Mouse (Mus musculus) adrenal gland, postnatal 14 days (tissue): ENCODE measurements at regions not wholly inside any gene's neighbourhood (a gene's known extent, or its start where the extent isn't known, plus 50 kb on each side); places are given as distances from the start of the nearest gene placed in this dataset.

ENCODE experiments used
- DNase-seq: peaks from one replicate; pipeline ENCODE4 v3.0.0; 2021; ENCODE audit warnings: mixed read lengths

DNA sequence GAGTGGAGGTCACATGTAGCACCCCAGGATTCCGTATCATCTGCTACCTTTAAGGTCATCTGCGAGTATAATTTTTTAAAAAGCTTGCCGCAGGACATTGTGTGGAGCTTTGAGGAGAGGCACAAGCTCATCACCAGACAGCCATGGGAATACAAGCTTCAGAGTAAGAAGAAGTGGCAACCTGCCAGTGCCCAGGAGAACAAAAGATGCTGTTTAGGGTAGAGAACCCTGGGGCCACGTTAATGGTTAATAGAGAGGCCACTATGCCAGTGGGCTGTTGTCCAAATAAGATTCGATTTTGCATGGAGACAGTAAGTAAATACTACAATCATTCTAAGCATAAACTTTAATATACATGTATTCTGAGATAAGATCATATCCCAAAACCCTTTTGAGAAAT lies 450.0 kb upstream of the Nrp1 start:
- no peak for DNase-seq

- no peak for DNase-seq
Measured at GRCm38 (mm10) chr8:127909580-127909979, 448.8 kb upstream of the Nrp1 start.

DNA sequence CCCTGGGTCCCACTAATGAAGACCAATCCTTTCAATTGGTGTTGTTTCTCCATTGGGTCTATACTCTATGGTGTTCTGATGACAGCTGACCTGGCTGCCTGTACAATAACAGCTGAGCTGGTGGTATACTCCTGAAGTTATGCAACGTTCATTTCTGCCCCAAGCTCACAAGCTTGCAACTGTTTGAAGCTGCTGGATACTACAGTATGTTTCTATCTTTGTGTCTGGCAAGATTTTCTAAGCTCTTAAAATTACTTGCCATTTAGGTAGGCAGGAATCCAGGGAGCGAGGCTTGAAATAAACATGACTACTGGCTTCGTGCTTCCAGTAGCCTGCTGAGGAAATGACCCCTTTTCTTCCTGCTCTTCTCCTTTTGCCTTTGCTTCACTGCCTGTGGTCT lies 444.3 kb upstream of the Nrp1 start:
- no peak for DNase-seq

DNA sequence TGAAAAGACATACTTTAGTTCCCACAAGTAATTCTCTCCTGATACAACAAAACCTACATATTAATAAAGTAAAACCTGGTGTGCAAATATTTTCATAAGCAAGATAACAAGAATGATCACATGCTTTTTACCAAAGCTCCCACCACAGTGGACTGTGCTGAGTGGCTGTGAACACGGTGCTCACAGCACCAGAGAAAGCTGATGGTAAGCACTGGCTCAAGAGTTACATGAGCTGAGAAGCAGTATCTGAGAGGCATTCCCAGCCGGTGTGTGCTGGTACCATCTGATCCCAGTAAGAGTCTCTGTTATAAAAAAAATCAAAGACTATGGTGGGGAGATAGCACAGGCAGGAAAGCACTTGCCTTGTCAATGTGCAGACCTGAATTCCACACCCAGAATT lies 443.5 kb upstream of the Nrp1 start:
- no peak for DNase-seq

GRCm38 (mm10) chr8:127915591-127916028 lies 442.8 kb upstream of the Nrp1 start:
- DNase-seq = no peak

DNA sequence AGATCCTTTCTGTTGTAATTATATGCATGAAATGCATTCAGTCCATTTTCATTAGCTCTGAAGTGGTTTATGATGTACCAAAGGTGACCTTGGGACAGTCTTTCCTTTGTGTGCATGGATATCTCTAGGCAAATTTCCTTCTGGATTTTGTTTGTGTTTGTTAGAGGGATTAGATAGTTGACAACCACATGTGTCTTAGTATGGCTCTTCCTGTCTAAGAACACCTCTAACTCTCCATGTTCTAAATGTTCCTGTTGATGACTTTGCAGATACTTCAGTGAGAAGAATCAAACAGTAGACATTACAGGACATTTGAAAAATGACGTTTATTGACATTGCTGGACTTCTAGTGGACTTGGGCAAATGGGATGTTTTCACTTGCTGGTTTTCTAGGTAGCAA lies 436.5 kb upstream of the Nrp1 start:
- no peak for DNase-seq

DNA sequence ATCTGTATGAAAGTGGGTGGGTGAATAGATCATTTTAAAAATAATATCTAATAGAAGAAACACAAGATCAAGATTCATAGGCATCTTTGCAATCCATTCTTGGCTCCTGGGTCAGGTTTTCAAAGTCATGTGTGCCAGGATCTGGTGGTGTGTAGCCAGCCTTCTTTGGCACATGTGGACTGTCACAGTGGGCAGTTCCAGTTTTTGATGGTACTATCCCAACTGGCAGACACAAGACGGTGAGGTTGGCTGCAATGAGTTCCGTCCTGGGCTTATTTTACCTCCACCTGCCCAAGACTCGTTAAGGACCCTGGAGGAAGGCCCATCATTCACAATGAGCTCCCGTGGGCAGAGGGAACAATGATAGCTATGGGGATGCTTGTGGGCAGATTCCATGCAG lies 435.1 kb upstream of the Nrp1 start:
- peak; percentile 8 for DNase-seq

DNA sequence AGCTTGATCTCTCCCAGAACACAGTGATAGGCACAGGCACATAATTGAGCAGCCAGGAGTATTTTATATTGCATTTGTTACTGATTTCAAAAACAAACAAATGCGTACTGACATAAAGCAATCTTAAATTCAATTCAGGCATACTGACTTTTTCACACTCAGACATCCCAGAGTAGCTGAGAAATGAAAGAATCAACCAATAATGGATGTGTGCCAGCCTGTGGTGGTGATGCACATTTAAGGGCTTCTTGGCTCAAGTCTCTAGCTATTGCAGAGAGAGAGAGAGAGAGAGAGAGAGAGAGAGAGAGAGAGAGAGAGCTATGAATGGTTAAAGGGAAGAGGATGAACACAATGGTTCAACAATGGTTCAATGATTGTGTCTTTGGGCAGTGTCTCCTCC lies 426.1 kb upstream of the Nrp1 start:
- DNase-seq = no peak

- DNase-seq = no peak
Measured at GRCm38 (mm10) chr8:127936792-127937435, 421.5 kb upstream of the Nrp1 start.

DNA sequence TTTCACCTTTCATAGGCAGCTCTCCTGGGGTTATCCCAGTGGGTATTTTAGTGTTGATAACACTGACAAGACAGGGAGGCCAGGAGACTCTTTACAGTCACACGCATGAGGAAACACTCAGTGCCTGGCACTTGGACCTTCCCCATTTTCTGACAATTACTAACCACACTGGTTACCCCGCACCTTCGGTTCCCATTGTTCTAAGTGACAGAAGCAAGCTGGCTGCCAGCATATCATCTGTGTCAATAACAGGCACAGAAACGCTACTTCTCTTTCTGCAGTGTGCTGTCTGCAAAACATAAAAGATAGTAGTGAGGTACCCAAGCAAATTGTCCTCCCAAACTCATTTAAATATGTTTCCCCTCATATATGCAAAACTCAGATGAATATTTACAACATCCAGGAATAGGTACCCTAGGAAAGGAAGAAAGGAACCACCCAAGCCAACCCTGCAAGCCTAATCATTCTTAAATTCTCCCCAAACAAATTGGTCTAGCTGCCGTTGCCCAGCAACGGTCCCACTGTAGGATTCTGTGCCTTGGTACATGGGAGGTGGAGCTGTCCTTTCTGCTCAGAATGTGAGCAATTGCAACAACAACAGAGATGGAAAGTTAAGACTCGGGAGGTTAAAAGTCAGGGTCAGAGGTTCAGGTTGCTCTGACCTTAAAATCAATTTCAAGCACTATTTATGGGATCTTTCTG lies 419.0 kb upstream of the Nrp1 start:
- DNase-seq = no peak

DNA sequence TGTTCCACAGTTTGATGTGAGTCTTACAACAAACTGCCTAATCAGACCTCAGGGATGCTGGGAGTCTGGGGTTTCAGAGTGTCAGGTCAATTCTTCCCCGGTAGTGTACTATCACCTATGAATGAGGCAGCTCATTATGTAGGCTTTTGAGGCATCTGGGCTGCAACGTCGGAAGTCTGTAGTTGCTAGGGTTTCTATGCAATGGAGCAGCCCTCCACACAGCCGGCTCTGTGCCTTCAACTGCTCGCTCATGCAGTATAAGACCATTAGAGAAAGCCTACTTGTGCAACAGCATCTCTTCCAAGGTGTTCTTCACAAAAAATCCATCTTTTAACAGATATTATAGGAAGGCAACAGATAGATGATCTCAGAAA lies 418.4 kb upstream of the Nrp1 start:
- DNase-seq = no peak

- DNase-seq = no peak
Measured at GRCm38 (mm10) chr8:127942319-127942718, 416.1 kb upstream of the Nrp1 start.

DNA sequence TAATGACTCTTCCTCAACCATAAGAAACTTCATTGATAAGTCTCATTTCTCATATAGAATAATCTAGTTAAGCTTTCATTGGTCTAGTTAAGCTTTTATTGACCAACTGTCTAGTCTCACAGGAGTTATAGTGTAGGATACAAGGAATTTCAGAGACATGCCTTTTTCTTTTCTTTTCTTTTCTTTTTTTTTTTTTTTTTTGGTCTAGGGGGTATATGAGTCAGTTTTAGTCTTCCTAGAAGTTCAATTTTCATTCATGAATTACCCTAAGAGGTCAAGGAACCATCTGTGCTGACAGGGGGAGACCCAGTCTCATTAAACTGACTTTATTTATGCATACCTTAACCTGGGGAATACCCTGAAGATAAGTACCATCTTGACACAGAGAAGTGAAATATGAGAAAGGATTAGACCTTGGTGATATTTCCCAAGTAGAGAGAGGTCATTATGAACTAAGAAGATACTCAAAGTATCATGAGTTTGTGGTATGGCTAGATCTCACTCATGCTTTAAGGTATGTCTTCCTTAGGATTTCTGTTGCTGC lies 413.4 kb upstream of the Nrp1 start:
- no peak for DNase-seq

DNA sequence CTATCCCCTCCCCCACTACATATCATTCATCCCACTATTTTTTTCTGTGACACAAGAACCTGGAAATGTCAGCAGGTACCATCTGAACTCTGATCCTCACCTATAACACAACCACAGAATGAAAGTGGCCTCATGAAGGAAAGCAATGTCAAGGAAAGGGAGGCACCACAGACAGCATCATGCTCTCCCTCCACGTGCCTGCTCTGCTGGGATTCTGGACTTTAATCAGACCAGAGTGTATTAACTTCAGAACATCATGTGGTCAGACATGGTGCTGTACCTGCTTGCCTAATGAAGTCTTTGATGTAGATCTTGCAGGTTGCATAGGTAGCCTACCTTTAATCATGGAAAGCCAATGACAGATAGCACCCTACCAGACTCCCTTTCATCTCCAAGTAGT lies 400.8 kb upstream of the Nrp1 start:
- no peak for DNase-seq

DNA sequence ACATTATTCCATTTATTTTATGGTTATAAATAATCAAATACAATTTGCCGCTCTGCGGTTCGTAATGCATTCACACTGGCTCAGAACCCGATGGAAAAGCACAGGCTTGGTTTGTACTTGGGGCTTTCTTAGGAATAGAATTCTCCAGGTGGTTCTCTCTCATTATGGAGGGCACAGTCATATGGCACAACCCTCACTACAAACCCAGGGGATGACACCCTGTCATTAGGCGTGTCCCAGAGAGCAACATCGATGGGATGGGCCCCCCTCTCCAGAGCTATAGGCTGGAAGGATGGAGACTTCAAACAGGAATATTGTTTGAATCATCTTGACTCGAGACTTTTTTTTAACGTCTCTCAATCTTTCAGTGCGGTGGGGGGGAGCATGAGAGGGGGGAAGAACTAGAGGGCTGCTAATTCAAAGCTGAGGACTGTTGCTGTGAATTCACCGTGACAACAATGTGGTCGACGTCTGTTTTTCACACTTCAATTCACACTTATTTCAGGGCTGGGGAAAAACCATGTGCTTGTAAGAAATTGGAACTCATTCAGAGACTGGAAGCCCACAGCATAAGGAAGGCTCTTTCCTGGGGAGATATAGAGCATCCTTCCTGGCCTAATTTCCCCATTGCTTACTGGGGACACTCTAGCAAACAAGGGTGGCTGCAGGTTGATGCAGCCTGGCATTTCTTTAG lies 399.9 kb upstream of the Nrp1 start:
- no peak for DNase-seq

DNA sequence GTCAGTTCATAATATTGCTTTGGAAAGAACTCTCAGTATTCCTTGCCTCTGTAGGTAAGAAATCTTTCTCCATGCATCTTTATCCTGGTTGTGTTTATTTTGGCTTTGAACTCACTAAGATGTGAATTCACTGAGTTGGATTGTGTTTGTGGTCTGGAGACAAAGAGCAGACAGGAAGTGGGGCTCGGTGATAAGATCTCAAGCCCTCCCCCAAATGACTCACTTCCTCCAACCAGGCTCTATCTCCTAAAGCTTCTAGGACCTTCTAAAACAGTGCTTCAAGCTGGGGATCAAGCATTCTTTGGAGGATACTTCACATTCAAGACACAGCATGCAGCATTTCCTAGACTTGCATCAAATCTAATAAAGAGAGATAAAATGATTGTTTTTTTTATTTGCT lies 395.5 kb upstream of the Nrp1 start:
- DNase-seq = no peak

DNA sequence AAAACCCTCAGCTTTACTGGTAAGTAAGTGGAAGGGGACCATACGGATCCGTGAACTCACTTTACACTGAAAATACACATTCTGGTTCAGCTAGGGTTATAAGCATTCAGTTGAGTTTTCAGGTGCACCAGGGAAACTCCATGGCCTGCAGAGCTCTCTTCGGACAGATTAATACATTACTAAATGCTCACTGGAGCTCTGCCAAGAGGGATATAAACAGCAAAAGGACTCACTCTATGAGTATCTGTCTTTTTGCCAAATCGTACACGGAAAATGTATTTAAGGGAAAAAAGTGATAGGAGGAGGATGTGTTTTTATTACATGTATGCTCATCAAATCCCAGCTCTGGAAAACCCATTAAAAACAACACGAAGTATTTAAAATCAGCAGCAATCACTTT lies 394.8 kb upstream of the Nrp1 start:
- DNase-seq = no peak

DNA sequence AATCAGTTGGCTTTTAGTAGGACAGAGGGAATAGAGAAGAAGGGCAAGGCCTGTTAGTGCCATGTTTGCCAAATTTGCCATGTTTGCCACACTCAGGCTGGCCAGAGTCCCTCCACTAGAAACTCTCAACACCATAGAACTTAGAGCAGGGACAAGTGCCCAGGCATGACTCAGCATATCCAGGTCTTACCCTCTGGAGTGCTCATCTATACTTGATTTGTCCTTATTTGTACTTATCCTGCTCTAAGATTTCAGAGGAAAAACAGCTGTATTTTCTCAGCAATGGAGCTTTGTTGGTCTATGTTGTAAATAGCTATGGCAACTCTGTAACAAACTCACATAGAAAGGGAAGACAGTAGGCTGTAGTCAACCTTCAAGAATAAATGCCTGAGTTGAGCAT lies 393.6 kb upstream of the Nrp1 start:
- DNase-seq = peak; percentile 9

GRCm38 (mm10) chr8:127965341-127965740 lies 393.1 kb upstream of the Nrp1 start:
- peak; percentile 9 for DNase-seq

DNA sequence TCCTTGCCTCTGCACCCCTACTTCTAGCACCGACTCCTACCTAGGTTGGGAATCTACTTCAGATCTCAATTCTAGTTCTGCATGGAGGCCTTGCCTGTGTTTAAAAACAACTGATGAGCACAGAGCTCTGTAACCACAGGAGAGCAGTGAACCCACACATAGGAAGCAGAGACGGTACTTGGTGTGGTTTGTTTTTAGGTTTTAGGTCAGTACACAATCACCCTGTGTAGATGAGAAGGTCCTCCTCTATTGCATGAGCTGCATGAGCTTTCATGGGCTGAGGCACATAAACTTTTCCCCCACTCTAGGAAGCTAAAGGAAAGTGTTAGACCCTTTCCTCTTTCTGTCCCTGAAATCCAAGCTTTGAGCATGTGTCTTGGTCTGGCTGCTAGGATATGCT lies 390.4 kb upstream of the Nrp1 start:
- no peak for DNase-seq

GRCm38 (mm10) chr8:127973194-127973593 lies 385.2 kb upstream of the Nrp1 start:
- no peak for DNase-seq

GRCm38 (mm10) chr8:127977746-127978145 lies 380.7 kb upstream of the Nrp1 start:
- no peak for DNase-seq
